Mouse (Mus musculus) kidney, postnatal 4 days (tissue): ENCODE measurements around the gene Myo5c.
"Not testable (repeated sequence)": the region's sequence is repeated elsewhere in the genome, so short reads cannot be mapped to it uniquely, and the experiment has no call there.

Experiments used
- DNase-seq, 2 experiments: peaks; one replicate each; pipeline ENCODE4 v3.0.0; 2021; ENCODE audit warnings: mixed read lengths in 2 of 2

The Myo5c gene

DNA sequence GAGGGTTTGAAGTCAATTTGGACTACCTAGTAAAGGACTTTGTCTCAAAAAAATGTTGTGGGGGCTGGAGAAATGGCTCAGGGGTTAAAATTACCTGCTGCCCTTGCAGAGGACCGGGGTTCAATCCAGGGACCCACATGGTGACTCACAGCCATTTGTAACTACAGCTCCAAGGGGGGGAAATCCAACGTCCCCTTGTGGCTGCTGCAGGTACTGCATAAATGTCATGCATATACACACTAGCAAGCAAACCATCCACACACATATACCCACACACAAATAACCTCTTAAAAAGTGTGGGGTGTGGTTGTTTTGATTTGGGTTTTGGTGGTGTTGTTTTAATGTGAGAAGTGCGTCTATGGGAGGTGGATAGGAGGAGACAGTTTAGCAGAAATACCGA, 12.7 kb downstream of the Myo5c start:
- DNase-seq, result no peak

DNA sequence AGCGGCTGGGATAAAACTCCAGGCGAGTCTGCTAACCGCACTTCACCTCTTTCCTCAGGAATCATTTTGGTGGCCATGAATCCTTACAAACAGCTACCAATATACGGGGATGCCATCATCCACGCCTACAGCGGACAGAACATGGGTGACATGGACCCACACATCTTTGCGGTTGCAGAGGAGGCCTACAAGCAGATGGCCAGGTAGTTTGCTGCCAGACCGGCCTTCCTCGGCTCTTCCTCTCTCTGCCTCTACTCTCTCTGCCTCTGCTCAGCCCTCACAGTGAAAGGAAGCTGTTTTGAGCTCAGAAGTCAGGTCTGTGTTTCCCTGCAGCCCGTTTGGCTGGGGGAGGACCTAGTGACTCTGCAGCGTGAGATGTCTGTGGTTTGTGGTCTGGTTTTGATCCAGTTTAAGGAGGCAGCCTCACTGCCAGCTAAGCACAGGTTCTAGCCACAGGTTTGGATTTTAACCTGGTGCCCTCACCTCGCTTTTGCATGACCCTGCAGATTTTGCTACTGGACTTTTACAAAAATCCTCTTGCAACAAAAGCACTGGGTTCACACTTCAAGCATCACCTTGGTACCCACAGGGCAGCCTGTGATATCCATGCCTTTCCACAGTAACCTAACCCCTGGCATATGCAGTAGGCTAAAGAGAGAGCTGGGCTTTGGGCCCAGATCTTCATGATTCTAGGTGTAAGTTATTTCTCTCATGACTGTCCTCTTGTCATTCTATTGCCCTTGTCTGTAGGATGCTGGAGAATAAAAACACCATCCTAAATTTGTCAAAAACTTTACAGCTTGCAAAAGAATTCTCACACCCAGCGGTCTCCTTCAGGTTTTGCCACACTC, 14.5 kb downstream of the Myo5c start:
- DNase-seq, result no peak

DNA sequence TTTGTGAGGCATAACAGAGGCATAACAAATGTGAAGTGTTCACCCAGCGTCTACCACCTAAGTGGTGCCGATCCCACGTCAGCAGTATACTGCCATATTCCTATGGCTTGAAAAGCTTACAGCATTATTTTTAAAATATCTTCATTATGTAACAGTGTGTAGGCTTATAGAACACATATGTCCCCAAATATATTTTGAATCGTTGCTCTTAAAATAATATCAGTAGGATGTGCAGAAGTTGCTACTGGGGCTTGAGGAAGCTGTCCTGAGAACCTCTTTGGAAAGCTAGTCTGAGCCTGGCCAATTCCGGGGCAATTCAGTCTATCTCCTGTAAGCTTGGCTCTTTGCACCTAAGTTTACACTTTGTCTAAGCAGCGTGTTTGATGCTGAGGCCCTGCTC, 16.1 kb downstream of the Myo5c start:
- DNase-seq, result no peak

DNA sequence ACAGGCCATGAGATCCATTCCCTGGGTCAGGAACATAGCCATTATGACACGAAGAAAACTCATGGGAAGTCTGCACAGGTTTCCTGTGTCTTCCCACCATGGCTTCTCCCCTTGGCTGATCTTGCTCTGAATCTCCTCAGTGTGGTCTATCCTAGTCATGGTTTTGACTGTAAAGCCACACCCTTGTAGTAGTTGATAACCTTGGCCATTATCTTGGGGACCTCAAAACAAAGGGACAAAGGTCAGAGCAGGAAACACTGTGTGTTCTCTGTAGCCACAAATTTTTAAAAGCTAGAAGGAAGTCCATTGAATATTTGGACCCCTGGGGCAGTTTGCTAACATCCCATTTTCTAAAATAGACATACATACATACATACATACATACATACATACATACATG, 16.5 kb downstream of the Myo5c start:
- no peak for DNase-seq

DNA sequence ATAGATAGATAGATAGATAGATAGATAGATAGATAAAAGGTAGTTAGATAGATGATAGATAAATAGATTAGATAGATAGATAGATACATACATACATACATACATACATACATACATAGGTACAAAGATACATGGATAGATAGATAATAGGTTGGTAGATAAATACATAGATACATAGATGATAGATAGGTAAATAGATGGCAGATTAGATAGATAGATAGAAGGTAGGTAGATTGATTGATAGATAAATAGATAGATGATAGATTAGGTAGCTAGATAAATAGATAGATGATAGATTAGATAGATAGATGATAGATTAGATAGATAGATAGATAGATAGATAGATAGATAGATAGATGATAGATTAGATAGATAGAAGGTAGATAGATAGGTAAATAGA, 17.1 kb downstream of the Myo5c start:
- DNase-seq, result no peak

DNA sequence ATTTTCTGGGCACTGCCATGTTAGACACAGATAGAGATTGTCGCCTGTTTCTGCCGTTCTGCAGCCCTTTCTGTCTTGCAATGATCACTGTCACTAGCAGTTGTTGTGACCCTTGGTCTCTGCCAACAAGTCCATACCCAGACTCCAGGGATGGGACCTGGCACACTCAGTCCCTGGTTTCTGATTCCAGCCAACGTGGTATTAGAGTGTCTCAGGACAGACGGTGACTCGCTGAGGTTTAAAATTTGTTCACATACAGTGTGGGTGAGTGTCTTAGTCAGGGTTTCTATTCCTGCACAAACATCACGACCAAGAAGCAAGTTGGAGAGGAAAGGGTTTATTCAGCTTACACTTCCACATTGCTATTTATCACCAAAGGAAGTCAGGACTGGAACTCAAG, 21.3 kb downstream of the Myo5c start:
- DNase-seq, result not testable (repeated sequence)

DNA sequence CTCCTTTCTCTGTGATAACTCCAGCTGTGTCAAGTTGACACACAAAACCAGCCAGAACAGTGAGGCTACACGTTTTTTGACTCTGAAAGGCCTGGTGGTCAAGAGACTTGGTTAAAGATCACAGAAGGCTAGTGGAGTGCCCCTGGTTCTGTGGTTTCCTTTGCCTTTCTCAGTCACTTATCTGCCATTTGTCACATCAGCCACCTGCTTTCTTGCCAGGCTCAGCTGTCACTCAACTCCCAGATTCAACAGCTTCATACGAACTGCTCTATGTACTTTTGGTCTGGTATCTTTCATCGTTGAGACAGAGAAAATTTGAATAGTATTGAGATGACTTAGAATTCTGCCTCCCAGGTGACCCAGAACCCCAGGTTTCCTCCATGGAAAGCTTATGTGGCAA, 21.9 kb downstream of the Myo5c start:
- no peak for DNase-seq

DNA sequence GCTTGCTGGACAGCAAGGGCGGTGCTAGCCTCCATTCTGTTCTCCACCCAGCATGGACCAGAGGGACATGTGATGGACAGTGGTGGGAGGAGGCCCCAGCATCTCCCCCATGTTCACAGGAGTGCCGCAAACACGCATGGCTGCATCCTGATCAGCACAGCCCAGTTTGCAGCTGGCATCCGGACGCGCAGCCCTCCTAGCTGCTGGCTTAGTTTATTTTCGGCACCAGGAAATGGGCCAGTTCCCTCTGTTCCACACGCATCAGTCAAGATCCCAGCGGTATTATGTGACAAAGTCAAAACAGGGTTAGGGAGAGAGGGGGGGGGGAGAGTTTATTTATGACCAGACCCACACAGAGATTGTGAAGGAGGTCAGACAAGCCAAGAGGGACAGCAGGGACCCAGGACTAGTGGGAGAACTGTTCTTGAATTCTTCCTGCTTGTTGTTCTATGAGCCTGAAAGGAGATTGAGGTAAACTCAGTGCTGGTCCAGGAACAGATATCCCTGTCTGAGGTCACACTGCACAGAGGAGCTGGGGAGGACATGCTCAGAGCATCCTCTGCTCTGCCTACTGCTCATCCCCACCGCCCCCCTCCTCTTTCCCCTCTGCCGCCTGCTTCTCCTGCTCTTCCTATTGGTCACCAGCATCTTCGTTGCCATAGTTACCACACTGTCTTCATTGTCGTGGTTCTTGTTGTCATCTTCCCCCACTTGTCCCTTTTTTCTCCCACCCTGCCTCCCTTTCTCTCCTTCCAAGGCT, 22.6 kb downstream of the Myo5c start:
- DNase-seq, result peak; percentile 46 to 63

DNA sequence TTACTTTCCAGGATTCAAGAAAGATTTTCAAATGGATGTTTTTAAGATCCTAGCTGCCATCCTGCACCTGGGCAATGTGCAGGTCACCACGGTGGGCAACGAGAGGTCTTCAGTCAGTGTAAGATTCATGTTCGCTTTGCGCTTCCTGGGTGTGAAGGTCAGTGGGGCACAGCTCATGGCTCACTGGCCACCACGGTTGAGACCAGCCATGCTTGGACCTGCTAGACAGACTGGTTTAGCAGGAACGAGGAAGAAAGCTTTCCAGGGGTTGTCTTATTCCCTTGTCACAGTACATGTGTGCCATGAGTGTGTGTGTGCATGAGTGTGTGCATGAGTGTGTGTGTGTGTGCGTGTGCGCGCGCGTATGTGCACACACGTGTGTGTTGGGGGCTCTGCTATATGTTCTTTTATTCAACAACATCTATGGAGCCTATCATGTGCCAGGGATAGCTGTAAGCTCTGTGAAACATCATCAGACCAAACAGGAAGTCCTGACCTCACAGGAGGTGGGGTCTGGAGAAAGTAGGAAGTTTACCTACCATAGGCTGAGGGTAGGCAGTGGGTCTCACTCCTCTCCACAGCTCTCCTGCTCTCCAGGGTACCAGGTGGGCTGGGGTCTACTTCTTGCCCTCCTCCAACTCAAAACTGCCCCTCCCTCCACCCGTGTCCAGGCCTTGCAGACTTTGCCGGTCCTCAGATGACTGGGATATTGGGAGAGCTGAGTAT, 24.2 kb downstream of the Myo5c start:
- peak; percentile 34 to 62 for DNase-seq

DNA sequence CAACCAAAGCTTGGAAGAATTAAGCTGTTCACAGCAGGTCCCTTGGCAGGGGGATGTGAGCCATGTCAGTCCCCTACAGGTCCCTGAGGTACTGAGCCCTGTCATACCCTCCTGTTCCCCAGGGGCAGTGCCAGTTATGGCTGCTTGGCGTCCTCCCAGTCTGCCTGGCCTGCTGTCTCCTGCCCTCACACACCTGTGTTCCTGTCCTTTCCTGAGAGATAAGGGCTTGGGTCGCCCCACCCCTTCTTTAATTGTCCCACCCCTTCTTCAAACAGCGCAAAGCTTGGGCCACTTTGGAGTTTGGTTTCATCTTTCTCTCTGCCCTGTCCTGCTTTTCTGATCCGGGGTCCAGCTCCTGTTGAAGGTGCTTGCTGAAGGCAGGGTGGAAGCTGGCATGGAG, 27.0 kb downstream of the Myo5c start:
- DNase-seq, result no peak

DNA sequence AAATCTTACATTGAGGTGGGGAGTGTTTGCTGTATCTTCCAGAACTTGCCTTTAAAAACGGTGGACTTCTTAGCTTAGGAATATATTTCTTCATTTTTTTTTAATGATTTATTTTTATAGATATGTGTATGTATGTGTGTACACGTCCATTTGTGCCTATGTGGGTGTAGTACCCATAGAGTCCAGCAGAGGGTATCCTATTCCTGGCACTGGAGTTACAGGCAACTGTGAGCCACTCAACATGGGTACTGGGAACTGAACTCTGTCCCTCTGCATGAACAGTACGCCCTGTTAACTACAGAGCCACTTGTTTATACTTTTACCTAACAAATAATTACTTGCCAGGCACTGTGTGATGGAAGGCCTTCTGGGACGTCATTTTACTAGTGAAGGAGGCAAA, 27.8 kb downstream of the Myo5c start:
- no peak for DNase-seq

DNA sequence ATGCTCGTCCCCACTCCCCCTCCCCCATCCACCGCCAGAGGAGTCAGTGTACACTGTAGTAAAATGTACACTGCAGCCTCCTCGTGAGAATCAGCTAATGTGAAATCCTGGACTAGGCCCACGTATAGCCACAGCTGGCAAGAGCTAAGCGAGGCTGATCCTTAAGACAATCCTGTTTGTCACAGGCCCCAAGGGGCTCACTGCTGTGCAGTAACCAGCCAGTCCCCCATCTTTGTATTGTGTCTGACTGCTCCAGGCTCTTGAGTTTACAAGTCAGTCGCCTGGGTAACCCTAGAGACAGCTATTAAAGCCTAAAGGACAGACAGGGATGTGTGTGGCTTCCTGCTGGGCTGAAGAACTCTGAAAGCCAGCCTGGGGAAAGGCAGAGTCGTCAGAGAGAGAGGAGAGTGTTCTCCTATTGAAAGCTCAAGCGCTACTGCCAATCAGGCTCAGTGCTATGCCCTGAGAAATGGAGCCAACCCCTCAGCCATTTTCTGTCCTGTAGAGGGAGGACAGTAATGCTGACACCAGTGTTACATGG, 29.6 kb downstream of the Myo5c start:
- DNase-seq, result peak; percentile 11 to 33

DNA sequence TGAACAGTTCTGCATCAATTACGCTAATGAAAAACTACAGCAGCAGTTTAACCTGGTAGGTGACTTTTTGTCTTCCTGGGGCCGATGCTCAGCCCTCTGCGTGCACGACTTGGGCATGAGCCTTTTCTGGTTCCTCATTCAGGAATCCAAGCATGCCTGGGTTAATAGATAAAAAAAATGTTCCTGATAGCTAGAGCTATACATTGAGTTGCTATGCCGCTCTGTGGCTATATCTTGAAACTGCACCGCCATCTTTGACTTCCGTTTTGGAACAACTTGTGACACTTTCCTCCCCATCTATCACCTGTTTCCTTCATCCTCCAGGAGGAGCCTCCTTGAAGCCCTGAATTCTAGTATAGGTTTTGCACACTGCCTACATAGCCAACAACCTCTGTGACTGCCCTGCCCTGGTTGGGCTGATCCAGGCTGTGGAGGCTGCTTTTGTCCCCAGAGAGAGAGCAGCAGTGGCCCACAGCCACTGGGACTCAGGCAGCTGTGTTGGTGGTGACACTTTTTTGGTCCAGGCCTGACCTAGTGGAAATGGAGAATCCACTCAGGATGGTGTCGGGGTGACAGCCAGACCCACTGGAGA, 30.5 kb downstream of the Myo5c start:
- peak in 1 of 2 experiments; percentile 24 for DNase-seq

DNA sequence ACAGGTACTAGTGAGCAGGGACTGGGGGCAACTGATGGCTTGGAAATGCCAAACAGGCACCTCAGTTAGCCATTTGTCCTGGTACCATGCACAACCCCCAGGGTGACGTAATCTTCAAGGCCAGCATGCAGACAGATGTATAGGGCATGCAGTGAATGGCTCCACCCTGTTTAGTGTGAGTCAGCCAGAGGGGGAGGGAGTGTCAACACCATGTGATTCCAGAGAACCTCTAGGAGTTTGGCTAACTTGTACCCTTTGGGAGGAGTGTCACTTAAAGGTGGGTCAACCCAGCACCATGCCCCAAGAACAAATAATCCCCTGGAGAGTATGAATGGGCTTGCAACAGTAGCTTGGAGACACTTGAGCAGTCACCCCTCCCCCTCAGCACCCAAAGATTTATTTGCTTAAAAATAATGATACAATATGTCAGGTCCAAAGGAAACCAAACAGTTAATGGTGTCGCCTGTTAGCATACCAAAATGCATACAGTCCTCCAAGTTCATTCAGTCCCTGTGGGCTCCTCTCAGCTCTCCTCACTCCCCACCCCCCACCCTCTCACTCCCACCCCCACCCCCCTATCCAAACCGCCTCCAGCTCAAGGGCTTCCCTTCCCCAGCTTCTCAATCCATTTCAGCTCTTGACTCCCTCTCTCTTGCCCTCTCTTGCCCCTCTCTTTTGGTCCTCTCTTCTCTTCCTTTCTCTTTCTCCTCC, 32.3 kb downstream of the Myo5c start:
- DNase-seq, result no peak

DNA sequence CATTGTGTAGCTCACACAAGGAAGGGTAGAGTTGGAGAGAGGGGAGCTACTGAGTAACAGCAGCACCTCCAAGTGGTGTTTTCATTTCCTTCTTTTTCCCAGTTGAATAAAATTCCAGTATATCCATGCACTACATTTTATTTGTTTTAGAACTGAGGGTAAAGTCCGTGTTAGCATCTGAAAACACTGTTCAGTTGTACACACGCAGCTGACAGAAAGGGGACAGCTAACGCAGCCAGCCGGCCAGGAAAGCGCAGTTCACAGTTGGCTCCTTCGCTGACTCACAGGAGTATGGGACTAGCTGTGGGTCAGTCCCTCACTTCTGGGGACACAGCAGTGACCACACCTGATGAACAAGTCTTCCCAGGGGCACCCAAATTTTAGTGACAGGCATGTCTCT, 35.3 kb downstream of the Myo5c start:
- no peak for DNase-seq

DNA sequence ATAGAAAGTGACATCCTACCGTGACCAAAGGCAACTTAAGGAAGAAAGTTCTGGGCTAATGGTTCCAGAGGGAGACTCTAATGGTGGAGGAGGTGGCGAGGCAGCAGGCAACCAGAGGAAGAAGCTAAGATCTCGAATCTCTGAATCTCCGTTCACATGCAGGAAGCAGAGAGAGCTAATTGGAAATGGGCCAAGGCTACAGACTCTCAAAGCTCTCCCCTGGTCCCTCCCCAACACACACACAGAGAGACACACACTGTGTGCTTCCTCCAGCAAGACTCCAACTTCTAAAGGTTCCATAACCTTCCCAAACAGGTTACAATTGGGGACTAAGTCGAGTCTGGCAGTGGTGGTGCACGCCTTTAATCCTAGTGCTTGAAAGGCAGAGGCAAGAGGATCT, 38.6 kb downstream of the Myo5c start:
- DNase-seq, result no peak

DNA sequence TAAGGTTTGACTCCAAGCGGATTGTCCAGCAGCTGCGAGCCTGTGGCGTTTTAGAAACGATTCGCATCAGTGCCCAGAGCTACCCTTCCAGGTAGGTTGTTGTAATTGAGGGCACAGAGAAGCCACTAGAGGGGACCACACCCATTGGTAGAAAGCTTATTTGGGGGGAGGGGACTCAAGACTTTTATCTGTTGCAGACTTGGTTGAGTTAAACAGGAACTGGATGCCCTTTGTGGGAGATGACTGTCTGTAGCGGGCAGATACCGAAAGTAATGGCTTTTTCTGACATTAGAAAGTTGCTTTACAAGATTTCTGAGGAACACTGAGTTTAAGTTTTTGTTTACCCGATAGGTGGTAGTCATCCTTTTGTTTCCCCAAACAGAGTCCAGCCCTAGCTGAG, 39.7 kb downstream of the Myo5c start:
- DNase-seq, result no peak

DNA sequence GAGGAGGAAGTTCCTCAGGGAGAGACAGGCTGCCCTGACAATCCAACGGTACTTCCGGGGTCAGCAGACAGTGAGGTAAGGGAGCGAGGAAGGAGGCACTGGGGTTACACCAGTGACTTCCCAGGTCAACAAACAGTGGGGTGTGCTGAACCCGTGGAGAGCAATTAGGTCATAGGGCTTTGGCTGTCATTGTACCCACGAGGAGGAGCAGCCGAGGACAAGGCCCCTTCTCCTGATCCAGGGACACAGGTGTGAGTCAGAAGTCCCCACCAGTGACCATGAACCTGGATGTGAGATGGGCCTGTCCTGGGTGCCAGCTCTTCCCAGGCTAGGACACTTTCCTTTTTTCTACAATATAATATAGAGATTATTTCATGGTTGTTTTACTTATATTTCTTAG, 41.8 kb downstream of the Myo5c start:
- no peak for DNase-seq

DNA sequence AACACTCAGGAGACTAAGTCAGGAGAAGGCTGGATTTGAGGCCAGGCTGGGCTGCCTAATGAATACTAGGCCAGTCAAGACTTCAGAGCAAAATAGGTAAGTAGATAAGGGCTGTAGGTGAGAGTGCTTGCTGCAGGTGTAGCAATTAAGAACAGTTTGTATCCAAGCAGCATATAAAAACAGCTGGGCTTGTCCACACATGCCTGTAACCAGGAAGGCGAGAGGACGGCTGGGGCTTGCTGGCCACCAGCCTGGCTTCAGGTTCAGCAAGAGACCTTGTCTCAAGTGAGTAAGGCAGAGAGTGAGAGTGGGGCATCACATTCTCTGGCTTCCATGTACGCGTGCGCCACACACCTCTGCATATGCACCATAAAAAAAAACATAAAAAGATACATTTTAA, 42.7 kb downstream of the Myo5c start:
- DNase-seq, result no peak

DNA sequence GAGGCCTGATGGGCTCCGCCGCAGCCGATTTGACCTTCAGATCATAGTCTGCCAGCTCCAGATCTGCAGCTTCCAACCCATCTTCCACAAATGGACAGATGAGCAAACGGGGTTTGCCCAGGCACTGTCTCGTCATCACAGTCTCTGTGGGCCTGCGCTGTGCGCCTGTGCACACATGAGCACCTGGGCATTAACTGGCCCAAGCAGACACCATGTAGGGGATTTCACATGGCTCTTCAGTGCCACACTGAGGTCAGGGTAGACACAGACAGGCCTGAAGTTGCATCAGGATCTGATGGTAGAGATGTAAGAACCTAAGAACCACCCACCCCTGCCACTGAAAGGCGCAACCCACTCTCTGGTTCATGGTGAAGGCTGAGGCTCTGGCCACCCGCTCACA, 43.2 kb downstream of the Myo5c start:
- DNase-seq, result no peak

DNA sequence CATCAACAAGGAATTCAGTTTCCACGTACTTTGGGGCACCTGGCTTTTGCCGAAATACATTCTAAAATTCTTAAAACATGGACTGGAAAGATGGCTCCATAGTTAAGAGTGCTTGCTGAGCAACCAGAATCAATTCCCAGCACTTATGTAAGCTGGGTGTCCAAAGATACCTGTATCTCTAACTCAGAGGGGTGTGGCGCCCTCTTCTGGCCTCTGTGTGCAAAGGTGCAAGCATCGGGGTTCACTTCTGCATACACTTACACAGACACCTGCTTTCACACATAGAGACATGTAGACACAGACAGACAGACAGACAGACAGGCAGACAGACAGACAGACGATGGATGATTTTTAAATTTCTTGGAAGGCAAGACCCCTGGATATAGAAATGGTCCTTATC, 49.0 kb downstream of the Myo5c start:
- DNase-seq, result peak; percentile 75 to 76

DNA sequence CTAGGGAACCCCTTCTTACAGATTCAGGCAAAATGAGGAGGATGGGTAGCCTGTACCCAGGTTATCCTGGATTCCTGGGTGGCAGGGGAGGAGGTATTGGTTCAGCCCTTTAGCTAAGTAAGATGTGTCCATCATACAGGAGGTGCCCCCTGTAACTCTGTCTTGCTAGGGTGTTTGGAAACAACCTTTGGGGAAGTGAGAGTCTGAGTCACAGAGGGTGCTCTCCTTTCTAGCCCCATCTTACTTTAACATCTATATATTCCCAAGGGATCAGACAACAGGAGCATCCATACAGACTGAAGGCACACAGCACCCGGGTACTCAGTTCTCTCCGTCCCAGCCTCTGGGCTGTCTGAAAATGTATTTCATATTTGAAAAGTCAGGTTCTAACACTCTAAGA, 50.4 kb downstream of the Myo5c start:
- DNase-seq, result no peak
